Mouse (Mus musculus): ENCODE results near the gene Tmod3. TPM values are rescaled to one million over a fixed set of nuclear protein-coding genes. Genes with fewer than 3 reads are reported as not detected.

Gene Tmod3
- total RNA-seq, 2 experiments from 2014 or later, result 43.6 to 62.5 TPM

GRCm38 (mm10) chr9:75480536-75481075 is 78.9 kb downstream of the Tmod3 start:
- intact Hi-C loops (cut with DNase I), result no loop called here
- Histone ChIP-seq H3K4me3 (no peak overlapping the region), H3K27ac (no peak overlapping the region)
- no peak for TF ChIP-seq CTCF (IDR thresholded peaks at IDR 0.05)
- no peak for DNase-seq (ENCODE audit: extremely low spot score in 1 of 2, low spot score in 2 of 2)

GRCm38 (mm10) chr9:75479106-75479725 is 80.2 kb downstream of the Tmod3 start:
- H3K4me3 ChIP-seq, result no peak overlapping the region
- intact Hi-C loops (cut with DNase I), result no loop called here
- DNase-seq (ENCODE audit: extremely low spot score in 1 of 2, low spot score in 2 of 2), result peak in 1 of 2 experiments; percentile 29
- TF ChIP-seq CTCF (IDR thresholded peaks at IDR 0.05), result no peak
- H3K27ac ChIP-seq, result no peak overlapping the region

- Histone ChIP-seq H3K4me3 (no peak overlapping the region), H3K27ac (no peak overlapping the region)
- no peak for TF ChIP-seq CTCF (IDR thresholded peaks at IDR 0.05)
- intact Hi-C loops (cut with DNase I), result no loop called here
- no peak for DNase-seq (ENCODE audit: extremely low spot score in 1 of 2, low spot score in 2 of 2)
Measured at GRCm38 (mm10) chr9:75477212-75477611, 82.2 kb downstream of the Tmod3 start.

- Histone ChIP-seq H3K4me3 (no peak overlapping the region), H3K27ac (no peak overlapping the region)
- TF ChIP-seq CTCF (IDR thresholded peaks at IDR 0.05), result peak; percentile 16
- DNase-seq (ENCODE audit: extremely low spot score in 1 of 2, low spot score in 2 of 2), result no peak
- intact Hi-C loops (cut with DNase I), result loop anchor here (5.0 kb wide), 1 partner anchor 44 kb away; no protein-coding TSS in a partner anchor
Measured at GRCm38 (mm10) chr9:75468297-75468696, 91.2 kb downstream of the Tmod3 start.

GRCm38 (mm10) chr9:75467581-75467980 is 91.9 kb downstream of the Tmod3 start:
- peak; percentile 4; the same call in 1 of the 2 replicates for TF ChIP-seq CTCF (IDR thresholded peaks at IDR 0.05)
- no peak for DNase-seq (ENCODE audit: extremely low spot score in 1 of 2, low spot score in 2 of 2)
- intact Hi-C loops (cut with DNase I), result loop anchor here (5.0 kb wide), 1 partner anchor 45 kb away; no protein-coding TSS in a partner anchor
- Histone ChIP-seq H3K27ac (no peak overlapping the region), H3K4me3 (no peak overlapping the region)

GRCm38 (mm10) chr9:75466641-75467040 is 92.8 kb downstream of the Tmod3 start:
- Histone ChIP-seq H3K27ac (no peak overlapping the region), H3K4me3 (no peak overlapping the region)
- DNase-seq (ENCODE audit: extremely low spot score in 1 of 2, low spot score in 2 of 2), result no peak
- intact Hi-C loops (cut with DNase I), result loop anchor here (5.0 kb wide), 1 partner anchor 46 kb away; no protein-coding TSS in a partner anchor
- TF ChIP-seq CTCF (IDR thresholded peaks at IDR 0.05), result peak; percentile 39

- no peak for TF ChIP-seq CTCF (IDR thresholded peaks at IDR 0.05)
- no peak overlapping the region for H3K27ac ChIP-seq
- DNase-seq (ENCODE audit: extremely low spot score in 1 of 2, low spot score in 2 of 2), result no peak
- H3K4me3 ChIP-seq, result no peak overlapping the region
- intact Hi-C loops (cut with DNase I), result loop anchor here (5.0 kb wide), 1 partner anchor 46 kb away; no protein-coding TSS in a partner anchor
Measured at GRCm38 (mm10) chr9:75465856-75466255, 93.6 kb downstream of the Tmod3 start.

GRCm38 (mm10) chr9:75463050-75463660 is 96.3 kb downstream of the Tmod3 start:
- no peak for TF ChIP-seq CTCF (IDR thresholded peaks at IDR 0.05)
- H3K27ac ChIP-seq, result no peak overlapping the region
- intact Hi-C loops (cut with DNase I), result no loop called here
- H3K4me3 ChIP-seq, result no peak overlapping the region
- no peak for DNase-seq (ENCODE audit: extremely low spot score in 1 of 2, low spot score in 2 of 2)

GRCm38 (mm10) chr9:75455684-75456083 is 103.8 kb downstream of the Tmod3 start:
- no peak for TF ChIP-seq CTCF (IDR thresholded peaks at IDR 0.05)
- Histone ChIP-seq H3K27ac (no peak overlapping the region), H3K4me3 (no peak overlapping the region)
- DNase-seq (ENCODE audit: extremely low spot score in 1 of 2, low spot score in 2 of 2), result no peak
- intact Hi-C loops (cut with DNase I), result loop anchor here (5.0 kb wide), 1 partner anchor 127 kb away; no protein-coding TSS in a partner anchor

GRCm38 (mm10) chr9:75453994-75454393 is 105.5 kb downstream of the Tmod3 start:
- intact Hi-C loops (cut with DNase I), result no loop called here
- no peak for TF ChIP-seq CTCF (IDR thresholded peaks at IDR 0.05)
- no peak overlapping the region for H3K4me3 ChIP-seq
- no peak overlapping the region for H3K27ac ChIP-seq
- DNase-seq (ENCODE audit: extremely low spot score in 1 of 2, low spot score in 2 of 2), result no peak

GRCm38 (mm10) chr9:75448021-75448420 is 111.4 kb downstream of the Tmod3 start:
- Histone ChIP-seq H3K27ac (no peak overlapping the region), H3K4me3 (no peak overlapping the region)
- DNase-seq (ENCODE audit: extremely low spot score in 1 of 2, low spot score in 2 of 2), result no peak
- TF ChIP-seq CTCF (IDR thresholded peaks at IDR 0.05), result no peak
- intact Hi-C loops (cut with DNase I), result loop anchor here (10.0 kb wide), 1 partner anchor 413 kb away; the partner anchor contains the start of gene Arpp19

Other genes with a start within 250 kb of the Tmod3 start
- not detected for gene Bcl2l10, start 211.9 kb downstream of the Tmod3 start, total RNA-seq (2021)
- gene Mapk6, start 149.7 kb downstream of the Tmod3 start, total RNA-seq (2021), result 10 to 100 TPM; 70.5 to 71.3 TPM
- gene Leo1, start 118.1 kb downstream of the Tmod3 start, total RNA-seq (2021), result 10 to 100 TPM; 29.8 to 29.9 TPM
- gene Tmod2, start 51.7 kb upstream of the Tmod3 start, total RNA-seq (2021), result 100 to 1,000 TPM; 354 to 358 TPM
- gene Lysmd2, start 66.1 kb upstream of the Tmod3 start, total RNA-seq (2021), result 10 to 100 TPM; 61.4 to 69.1 TPM
- gene Scg3, start 124.4 kb upstream of the Tmod3 start, total RNA-seq (2021), result 100 to 1,000 TPM; 268 to 282 TPM
- 1 to 10 TPM; 1.0 to 1.7 TPM for gene Bmp5, start 215.7 kb upstream of the Tmod3 start, total RNA-seq (2021)

All from left cerebral cortex, adult 2 months (tissue).